Mouse (Mus musculus) megakaryocyte, embryonic 14.5 days (primary cell): ENCODE data around the gene Galnt14. TPM values are rescaled to one million over a fixed set of nuclear protein-coding genes. Genes with fewer than 3 reads are reported as not detected.

ENCODE experiments used
- H3K27me3 ChIP-seq: replicated peaks from 2 replicates; pipeline ENCODE3; 2012; ENCODE audit warnings: inconsistent platforms
- H3K36me3 ChIP-seq: replicated peaks from 2 replicates; pipeline ENCODE3; 2012; ENCODE audit warnings: low read length, inconsistent platforms, mixed read lengths
- H3K4me1 ChIP-seq: 2 replicates; pipeline ENCODE4 v1.6.1; 2012; ENCODE audit warnings: inconsistent platforms
- H3K4me3 ChIP-seq: replicated peaks from 2 replicates; pipeline ENCODE3; 2012; ENCODE audit warnings: moderate library complexity, mild to moderate bottlenecking, inconsistent platforms
- H3K9me3 ChIP-seq: 2 replicates; pipeline ENCODE4 v1.6.1; 2012; ENCODE audit warnings: inconsistent platforms
- FLI1 ChIP-seq: IDR thresholded peaks from 2 replicates; pipeline ENCODE4 v1.6.1; 2012; ENCODE audit warnings: low read length, inconsistent platforms, mixed read lengths
- GATA1 ChIP-seq: IDR thresholded peaks from 3 replicates; pipeline ENCODE4 v1.6.1; 2012; ENCODE audit warnings: mixed read lengths, low read length, inconsistent platforms, borderline replicate concordance
- polyA plus RNA-seq: library from polyadenylated mRNA; stranded (reverse); fragments of >175 nt; gene quantifications from 2 replicates; pipeline ENCODE4 v1.2.3, GENCODE M21; 2012; ENCODE audit warnings: low replicate concordance; ENCODE audit not compliant: insufficient read depth

Gene Galnt14
- polyA plus RNA-seq, 1 experiment, result 0.12 TPM

DNA sequence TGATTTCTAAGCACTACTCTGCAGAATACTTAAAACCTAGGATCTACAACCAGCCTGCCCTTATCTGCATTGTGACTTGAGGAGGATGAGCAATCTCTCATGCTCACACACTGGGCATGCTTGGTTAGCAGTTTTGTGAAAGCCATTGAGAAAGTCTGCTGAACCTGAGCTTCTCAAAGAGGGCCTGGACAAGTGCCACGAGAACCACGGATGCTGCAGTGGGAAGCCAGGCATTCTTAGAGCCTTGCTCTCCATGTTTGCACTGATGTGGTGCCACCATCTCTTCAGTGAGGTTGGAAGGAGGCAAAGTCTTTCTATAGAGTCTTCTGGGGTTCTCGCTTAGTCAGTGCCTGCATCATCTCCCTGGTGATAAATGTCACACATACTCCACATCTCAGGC is 194.7 kb downstream of the Galnt14 start:
- Histone ChIP-seq H3K36me3 (no peaks in the 10 kb centered on the region), H3K4me3 (no peak overlapping the region), H3K4me1 (no peaks in the 10 kb centered on the region), H3K9me3 (no peaks in the 10 kb centered on the region), H3K27me3 (no peaks in the 10 kb centered on the region)
- TF ChIP-seq FLI1 (no peak), GATA1 (no peak)

DNA sequence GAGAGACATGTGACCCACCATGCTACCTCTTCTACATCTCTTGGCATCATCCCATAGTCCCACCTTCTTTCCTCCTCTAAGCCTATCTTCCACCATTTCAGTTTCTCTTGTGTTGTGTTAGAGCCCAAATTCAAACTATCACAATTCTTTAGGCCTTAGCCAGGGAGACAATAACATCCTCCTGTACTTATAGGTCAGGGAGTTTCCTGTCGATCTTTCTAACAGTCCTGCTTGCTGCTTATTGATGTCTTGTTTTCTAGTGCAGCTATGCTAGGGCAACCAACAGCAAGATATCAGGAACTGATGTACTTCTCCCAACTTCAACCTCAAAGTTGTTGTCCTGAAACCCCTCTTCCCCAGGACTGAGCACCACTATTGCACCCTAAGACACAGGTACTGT is 195.4 kb downstream of the Galnt14 start:
- no peak for TF ChIP-seq GATA1
- TF ChIP-seq FLI1, result no peak
- Histone ChIP-seq H3K4me3 (no peak overlapping the region), H3K36me3 (no peaks in the 10 kb centered on the region), H3K4me1 (no peaks in the 10 kb centered on the region), H3K27me3 (no peaks in the 10 kb centered on the region), H3K9me3 (no peaks in the 10 kb centered on the region)

DNA sequence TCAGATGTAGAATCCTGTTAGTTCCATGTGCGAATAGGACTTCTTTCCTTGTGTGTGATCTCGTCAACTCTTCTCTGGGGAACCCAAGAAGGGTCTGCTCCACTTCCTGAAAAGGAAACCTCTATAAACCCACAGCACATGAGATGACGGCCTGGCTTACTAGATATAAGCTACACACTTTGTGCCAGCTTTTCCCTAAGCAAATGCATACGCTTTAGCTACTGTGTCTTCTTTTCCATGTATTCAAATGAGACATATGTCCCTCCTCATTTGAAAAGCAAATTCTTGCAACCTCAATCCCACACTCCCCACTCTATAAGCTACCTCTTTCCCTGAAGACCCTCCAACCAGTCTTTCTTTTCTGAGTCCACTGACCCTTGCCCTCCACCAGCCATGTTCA is 196.0 kb downstream of the Galnt14 start:
- H3K4me1 ChIP-seq, result no peaks in the 10 kb centered on the region
- H3K36me3 ChIP-seq, result no peaks in the 10 kb centered on the region
- no peaks in the 10 kb centered on the region for H3K27me3 ChIP-seq
- TF ChIP-seq GATA1 (no peak), FLI1 (no peak)
- H3K9me3 ChIP-seq, result no peaks in the 10 kb centered on the region
- no peak overlapping the region for H3K4me3 ChIP-seq

DNA sequence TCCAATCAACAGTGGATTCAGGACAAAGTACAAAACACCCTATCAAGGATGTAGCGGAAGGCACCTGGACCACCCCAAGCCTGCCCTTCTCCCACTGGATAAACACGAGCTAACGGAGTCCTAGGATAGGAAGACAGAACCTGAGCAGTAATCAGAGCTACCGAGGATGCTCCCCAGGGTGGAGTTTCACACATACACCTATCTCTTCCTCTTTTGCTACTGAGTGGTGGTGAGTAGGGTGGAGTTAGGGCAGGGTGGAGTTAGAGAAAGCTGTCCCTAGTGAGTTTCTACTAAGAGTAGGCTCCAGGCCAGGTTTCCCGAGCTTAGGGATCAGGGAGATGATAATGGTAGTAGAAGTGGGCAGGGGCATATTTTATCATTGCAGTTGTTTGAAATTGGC is 197.4 kb downstream of the Galnt14 start:
- no peaks in the 10 kb centered on the region for H3K27me3 ChIP-seq
- TF ChIP-seq FLI1, result no peak
- TF ChIP-seq GATA1, result no peak
- H3K9me3 ChIP-seq, result no peaks in the 10 kb centered on the region
- H3K4me3 ChIP-seq, result no peak overlapping the region
- H3K36me3 ChIP-seq, result no peaks in the 10 kb centered on the region
- H3K4me1 ChIP-seq, result no peaks in the 10 kb centered on the region

DNA sequence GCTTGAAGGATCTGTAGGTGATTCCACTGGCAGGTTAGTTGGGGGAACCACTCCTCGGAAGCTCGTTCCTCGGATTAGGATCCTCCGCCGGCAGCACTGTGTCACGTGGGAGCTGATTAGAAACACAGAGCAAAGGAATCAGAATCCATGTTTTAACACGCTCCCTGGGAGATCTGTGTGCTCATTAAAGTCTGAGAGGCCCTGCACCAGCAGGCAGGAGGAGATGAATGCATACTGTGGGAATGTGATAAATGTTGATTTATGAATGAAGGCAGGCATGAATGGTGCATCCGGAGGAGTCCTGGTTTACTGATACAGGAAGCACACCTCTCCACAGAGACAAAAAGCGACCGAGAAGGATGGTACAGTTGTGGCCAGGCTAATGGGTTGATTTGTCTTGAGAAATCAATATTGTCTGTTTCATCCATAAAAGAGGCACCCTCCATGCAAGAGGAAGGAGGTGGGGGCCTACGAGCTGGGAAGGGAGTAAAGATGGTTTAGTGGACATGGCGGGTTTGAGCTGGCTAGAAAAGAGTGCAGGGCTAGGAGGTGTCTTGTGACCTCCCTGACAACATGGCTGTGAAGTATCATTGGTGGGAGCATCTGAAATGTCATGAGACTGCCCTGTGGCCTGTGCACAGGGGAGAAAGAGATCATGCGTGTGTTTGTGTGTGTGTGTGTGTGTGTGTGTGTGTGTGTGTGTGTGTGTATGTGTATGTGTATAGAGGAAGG is 202.3 kb downstream of the Galnt14 start:
- no peaks in the 10 kb centered on the region for H3K4me1 ChIP-seq
- H3K4me3 ChIP-seq, result no peak overlapping the region
- no peaks in the 10 kb centered on the region for H3K36me3 ChIP-seq
- no peaks in the 10 kb centered on the region for H3K27me3 ChIP-seq
- no peaks in the 10 kb centered on the region for H3K9me3 ChIP-seq
- TF ChIP-seq GATA1 (no peak), FLI1 (no peak)

DNA sequence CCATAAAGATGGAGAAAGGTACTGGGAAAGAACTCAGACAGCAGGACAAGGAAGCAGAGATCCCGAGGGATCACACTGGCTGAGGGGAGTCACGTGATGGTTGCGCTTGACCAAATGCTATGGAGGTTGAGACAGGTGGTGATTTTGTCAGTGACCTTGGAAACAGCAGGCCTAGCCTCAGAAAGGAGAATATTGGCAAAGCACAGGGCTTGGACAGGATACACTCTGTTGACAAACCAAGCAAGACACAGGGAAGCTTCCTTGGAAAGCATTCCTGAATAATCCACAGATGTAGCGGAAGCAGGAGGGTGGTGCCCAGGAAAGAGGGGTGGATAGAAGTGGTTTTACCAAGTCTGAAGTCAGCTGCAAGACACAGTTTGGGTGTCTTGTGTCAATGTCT is 206.1 kb downstream of the Galnt14 start:
- no peak for TF ChIP-seq GATA1
- TF ChIP-seq FLI1, result no peak
- H3K9me3 ChIP-seq, result no peaks in the 10 kb centered on the region
- H3K36me3 ChIP-seq, result no peaks in the 10 kb centered on the region
- H3K4me1 ChIP-seq, result no peaks in the 10 kb centered on the region
- H3K4me3 ChIP-seq, result no peak overlapping the region
- no peaks in the 10 kb centered on the region for H3K27me3 ChIP-seq

DNA sequence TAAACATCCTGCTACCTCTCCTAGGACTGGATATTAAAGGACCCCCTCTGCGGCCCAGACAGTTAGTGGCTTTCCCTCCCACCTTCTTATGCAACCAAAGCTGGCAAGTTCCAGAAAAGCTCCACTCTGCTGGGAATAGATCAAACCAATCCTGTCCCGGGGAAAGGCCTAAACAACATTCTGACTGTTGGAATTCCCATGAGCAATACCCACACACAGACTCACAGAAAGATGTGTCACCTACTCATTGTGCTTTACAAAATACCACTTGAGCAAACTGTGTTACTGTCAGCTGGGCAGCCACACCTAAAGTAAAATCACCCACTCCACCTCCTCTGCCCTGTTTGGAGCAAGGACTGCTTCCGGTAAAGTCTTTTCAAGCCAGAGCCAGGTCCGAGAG is 207.6 kb downstream of the Galnt14 start:
- TF ChIP-seq FLI1, result no peak
- no peak for TF ChIP-seq GATA1
- H3K36me3 ChIP-seq, result no peaks in the 10 kb centered on the region

DNA sequence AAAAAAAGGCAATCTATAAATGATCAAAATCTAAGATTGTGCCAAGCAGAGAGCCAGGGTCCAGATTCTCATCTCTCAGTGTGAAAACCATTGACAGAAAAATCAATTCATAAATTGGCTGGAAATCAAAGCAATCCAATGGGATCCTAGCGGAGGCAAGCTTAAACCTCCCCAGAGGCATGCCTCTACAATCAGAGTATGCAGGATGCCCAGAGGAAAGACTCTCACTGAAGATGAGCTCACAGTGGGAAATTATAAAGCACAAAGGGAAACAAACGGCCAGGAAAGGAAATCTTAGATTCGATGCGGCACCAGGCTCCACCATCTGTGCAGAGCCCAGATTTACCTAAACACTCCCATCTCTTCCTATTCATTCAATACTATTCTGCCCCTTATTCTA is 220.7 kb downstream of the Galnt14 start:
- H3K27me3 ChIP-seq, result no peaks in the 10 kb centered on the region
- H3K36me3 ChIP-seq, result no peaks in the 10 kb centered on the region
- H3K4me3 ChIP-seq, result no peak overlapping the region
- TF ChIP-seq GATA1, result no peak
- no peaks in the 10 kb centered on the region for H3K9me3 ChIP-seq
- H3K4me1 ChIP-seq, result no peaks in the 10 kb centered on the region

More for the DNA sequence above, 207.6 kb downstream of the Galnt14 start:
- no peak overlapping the region for H3K4me3 ChIP-seq
- no peaks in the 10 kb centered on the region for H3K27me3 ChIP-seq
- no peaks in the 10 kb centered on the region for H3K9me3 ChIP-seq
- H3K4me1 ChIP-seq, result no peaks in the 10 kb centered on the region

DNA sequence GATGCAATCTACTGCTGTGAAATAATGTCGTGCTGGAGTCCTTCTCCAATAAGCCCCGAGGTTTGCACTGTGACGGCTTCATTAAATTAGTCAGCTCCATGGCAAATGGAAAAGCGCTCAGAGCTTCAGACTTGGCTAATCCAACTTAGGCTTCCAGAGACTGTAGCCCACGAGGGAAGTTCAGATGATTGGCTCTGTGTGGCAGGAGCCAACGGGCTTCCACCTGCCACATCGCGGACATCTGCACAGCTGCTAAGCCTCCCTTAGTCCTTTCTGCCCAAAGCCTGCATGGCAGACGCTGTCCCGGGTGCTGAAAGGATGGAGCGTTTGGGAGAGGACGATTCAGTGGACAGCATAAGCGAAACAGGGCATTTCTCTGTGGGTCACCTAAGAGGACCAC is 222.5 kb downstream of the Galnt14 start:
- TF ChIP-seq GATA1 (no peak), FLI1 (no peak)
- H3K27me3 ChIP-seq, result no peaks in the 10 kb centered on the region
- H3K4me3 ChIP-seq, result no peak overlapping the region
- no peaks in the 10 kb centered on the region for H3K9me3 ChIP-seq
- no peaks in the 10 kb centered on the region for H3K36me3 ChIP-seq
- no peaks in the 10 kb centered on the region for H3K4me1 ChIP-seq

DNA sequence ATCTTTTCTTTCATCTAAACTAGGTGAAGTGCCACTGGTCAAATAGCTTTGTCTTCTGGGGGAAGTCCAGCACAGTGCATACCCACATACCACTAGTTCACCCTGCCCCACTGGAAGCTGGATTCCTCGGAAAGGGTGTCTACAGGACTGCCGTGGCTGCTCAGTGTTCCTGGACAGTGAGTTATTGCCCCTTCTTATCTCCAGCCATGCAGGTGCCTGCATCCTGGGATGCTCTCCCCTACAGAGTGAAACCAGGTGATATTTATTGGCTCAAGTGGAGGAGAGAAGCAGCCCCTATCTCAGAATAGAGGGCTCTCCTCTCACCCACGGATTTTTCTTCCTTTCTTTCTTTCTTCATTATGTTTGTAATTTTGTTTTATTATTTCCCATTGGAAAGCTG is 222.9 kb downstream of the Galnt14 start:
- no peak for TF ChIP-seq GATA1
- no peak for TF ChIP-seq FLI1
- Histone ChIP-seq H3K27me3 (no peaks in the 10 kb centered on the region), H3K9me3 (no peaks in the 10 kb centered on the region), H3K4me3 (no peak overlapping the region), H3K4me1 (no peaks in the 10 kb centered on the region), H3K36me3 (no peaks in the 10 kb centered on the region)
